Mouse (Mus musculus): ENCODE results near the gene Adcy7. TPM values are rescaled to one million over a fixed set of nuclear protein-coding genes. Genes with fewer than 3 reads are reported as not detected.

Adcy7 gene
- polyA plus RNA-seq, 1 experiment from 2014 or later = 2.7 TPM

DNA sequence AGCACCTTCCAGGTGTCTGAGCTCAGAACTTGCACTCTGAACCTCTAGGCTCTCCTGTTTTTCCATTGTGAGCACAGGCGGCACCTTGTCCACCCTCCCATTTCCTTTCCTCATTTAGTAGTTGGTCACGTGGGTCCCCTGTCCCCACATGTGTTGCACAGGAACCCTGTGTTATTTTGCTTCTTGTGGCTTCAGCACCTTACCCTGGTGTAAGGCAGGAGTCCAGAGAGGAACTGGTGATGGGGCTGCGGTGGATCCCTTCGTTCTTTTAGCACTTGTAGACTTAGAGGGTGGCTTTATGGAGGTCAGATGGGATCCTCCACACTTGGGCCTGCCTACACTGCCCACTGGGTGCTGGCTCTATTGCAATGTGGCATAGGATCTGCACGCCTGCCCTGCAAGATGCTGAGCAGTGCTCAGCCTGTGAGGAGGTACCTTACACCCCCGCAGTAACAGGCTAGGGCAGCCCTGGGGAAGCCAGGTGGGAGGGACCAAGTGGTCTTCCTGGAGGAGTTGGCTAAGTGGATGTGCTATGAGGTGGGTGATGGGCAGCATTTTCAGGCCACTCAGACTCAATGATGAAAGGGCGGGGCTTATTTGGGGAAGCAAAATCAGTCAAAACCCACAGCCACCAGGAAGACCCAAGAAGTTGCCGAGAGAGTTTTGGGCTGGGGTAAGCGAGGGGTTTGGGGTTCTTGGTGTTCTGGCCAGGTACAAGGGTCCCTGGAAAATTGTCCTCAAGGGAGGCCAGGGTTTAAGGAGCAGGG lies 21.6 kb downstream of the Adcy7 start:
- no peaks in the 10 kb centered on the region for H3K36me3 ChIP-seq
- no peak for ATAC-seq (ENCODE audit: low FRiP score)
- no peaks in the 10 kb centered on the region for H3K27me3 ChIP-seq
- H3K4me3 ChIP-seq = no peak overlapping the region
- H3K27ac ChIP-seq = no peak overlapping the region
- H3K9me3 ChIP-seq = no peaks in the 10 kb centered on the region
- WGBS = 90% methylated on average over 9 of the region's 9 CpGs
- no peak overlapping the region for H3K9ac ChIP-seq
- H3K4me2 ChIP-seq = no peak overlapping the region
- H3K4me1 ChIP-seq (replicated peaks) = peaks cover 4% of the 10 kb centered on the region

DNA sequence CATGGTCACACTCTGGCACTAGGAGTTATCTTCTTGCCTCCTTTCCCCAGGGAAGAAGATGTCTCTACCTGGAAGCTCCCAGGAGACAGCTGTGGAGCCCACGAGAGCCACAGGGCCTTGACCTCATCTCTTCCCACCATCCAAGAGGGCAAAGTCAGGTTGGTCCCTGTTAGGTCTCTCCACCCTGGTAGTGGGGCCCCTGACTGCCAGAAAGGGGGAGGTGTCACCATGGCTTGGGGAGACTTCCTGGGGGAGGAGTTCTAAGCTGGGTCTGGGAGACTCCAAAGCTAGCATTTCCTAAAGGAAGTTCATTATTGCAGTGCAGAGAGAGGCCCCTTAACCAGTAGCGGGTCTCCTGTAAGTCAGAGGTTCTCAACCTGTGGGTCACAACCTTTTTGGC lies 22.8 kb downstream of the Adcy7 start:
- Histone ChIP-seq H3K9me3 (no peaks in the 10 kb centered on the region), H3K36me3 (no peaks in the 10 kb centered on the region), H3K27ac (no peak overlapping the region), H3K9ac (no peak overlapping the region), H3K4me3 (no peak overlapping the region), H3K27me3 (no peaks in the 10 kb centered on the region), H3K4me2 (no peak overlapping the region), H3K4me1 (replicated peaks) (no peaks in the 10 kb centered on the region)
- 90% methylated on average over 2 of the region's 2 CpGs for WGBS
- ATAC-seq (ENCODE audit: low FRiP score) = no peak

- WGBS = 68% methylated on average over 12 of the region's 12 CpGs
- H3K9me3 ChIP-seq = no peaks in the 10 kb centered on the region
- ATAC-seq (ENCODE audit: low FRiP score) = no peak
Measured at GRCm38 (mm10) chr8:88297976-88298732, 26.0 kb downstream of the Adcy7 start.

GRCm38 (mm10) chr8:88298733-88299103 lies 26.5 kb downstream of the Adcy7 start:
- H3K4me2 ChIP-seq = no peak overlapping the region

More at GRCm38 (mm10) chr8:88297976-88298732, 26.0 kb downstream of the Adcy7 start:
- Histone ChIP-seq H3K4me2 (no peak overlapping the region), H3K27me3 (no peaks in the 10 kb centered on the region), H3K27ac (no peak overlapping the region), H3K4me3 (no peak overlapping the region), H3K9ac (no peak overlapping the region), H3K36me3 (no peaks in the 10 kb centered on the region), H3K4me1 (replicated peaks) (peaks cover 13% of the 10 kb centered on the region)

DNA sequence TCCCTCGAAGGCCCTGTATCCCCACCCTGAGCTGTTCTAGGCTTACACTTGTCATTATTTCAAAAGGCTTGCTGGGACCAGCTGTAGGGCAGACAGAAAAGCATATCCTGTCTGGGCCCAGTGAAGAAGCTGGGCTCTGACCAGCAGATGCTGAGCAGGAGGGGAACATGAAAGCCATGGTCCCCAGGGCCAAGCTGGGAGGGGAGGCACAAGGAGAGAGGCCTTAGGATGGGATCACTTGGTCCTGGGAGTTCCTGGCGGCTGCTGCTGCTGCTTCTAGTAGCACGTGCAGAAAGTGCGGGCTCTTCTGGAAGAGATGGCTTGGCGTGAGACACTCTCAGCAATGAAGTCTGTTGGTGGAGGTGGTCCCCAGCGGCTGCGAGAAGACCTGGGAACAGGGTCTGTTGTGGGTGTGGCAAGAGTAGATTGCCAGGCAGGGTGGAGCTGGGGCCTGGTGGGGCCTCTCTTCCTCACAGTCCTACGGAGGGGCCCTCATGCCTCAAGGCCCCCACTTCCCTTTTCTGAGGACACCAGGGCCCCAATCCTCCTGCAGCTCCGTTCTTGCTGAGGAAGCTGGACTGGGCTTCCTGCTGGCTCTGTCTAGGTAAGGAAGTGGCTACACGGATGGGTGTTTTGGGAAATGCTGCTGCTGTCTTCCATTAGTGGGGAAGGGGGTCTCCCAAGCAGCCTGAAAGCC lies 27.9 kb downstream of the Adcy7 start:
- H3K9ac ChIP-seq = no peak overlapping the region
- H3K27me3 ChIP-seq = no peaks in the 10 kb centered on the region
- 85% methylated on average over 10 of the region's 10 CpGs for WGBS
- no peak overlapping the region for H3K4me3 ChIP-seq
- H3K27ac ChIP-seq = no peak overlapping the region
- H3K36me3 ChIP-seq = no peaks in the 10 kb centered on the region
- H3K9me3 ChIP-seq = no peaks in the 10 kb centered on the region
- no peak for ATAC-seq (ENCODE audit: low FRiP score)
- no peak overlapping the region for H3K4me2 ChIP-seq
- peaks cover 13% of the 10 kb centered on the region for H3K4me1 ChIP-seq (replicated peaks)

More at GRCm38 (mm10) chr8:88298733-88299103, 26.5 kb downstream of the Adcy7 start:
- 90% methylated on average over 10 of the region's 10 CpGs for WGBS
- no peaks in the 10 kb centered on the region for H3K36me3 ChIP-seq
- no peak overlapping the region for H3K4me3 ChIP-seq
- peaks cover 13% of the 10 kb centered on the region for H3K4me1 ChIP-seq (replicated peaks)
- H3K9me3 ChIP-seq = no peaks in the 10 kb centered on the region
- H3K9ac ChIP-seq = no peak overlapping the region
- no peaks in the 10 kb centered on the region for H3K27me3 ChIP-seq
- no peak overlapping the region for H3K27ac ChIP-seq
- ATAC-seq (ENCODE audit: low FRiP score) = no peak

- Histone ChIP-seq H3K27me3 (no peaks in the 10 kb centered on the region), H3K9ac (no peak overlapping the region), H3K4me1 (replicated peaks) (peaks cover 13% of the 10 kb centered on the region), H3K36me3 (no peaks in the 10 kb centered on the region), H3K4me2 (no peak overlapping the region), H3K4me3 (no peak overlapping the region), H3K27ac (no peak overlapping the region), H3K9me3 (no peaks in the 10 kb centered on the region)
- WGBS = 44% methylated on average over 15 of the region's 15 CpGs
- ATAC-seq (ENCODE audit: low FRiP score) = 0 out of 2 replicates have a peak, but pooled peaks have one; percentile 36
Measured at GRCm38 (mm10) chr8:88301589-88302437, 29.6 kb downstream of the Adcy7 start.

- no peaks in the 10 kb centered on the region for H3K27me3 ChIP-seq
- no peak overlapping the region for H3K4me2 ChIP-seq
- no peak for ATAC-seq (ENCODE audit: low FRiP score)
- no peaks in the 10 kb centered on the region for H3K9me3 ChIP-seq
- H3K4me1 ChIP-seq (replicated peaks) = peaks cover 13% of the 10 kb centered on the region
- 91% methylated on average over 4 of the region's 4 CpGs for WGBS
- no peak overlapping the region for H3K27ac ChIP-seq
- no peak overlapping the region for H3K4me3 ChIP-seq
- no peaks in the 10 kb centered on the region for H3K36me3 ChIP-seq
- no peak overlapping the region for H3K9ac ChIP-seq
Measured at GRCm38 (mm10) chr8:88305814-88306213, 33.6 kb downstream of the Adcy7 start.

- WGBS = 76% methylated on average over 14 of the region's 14 CpGs
- no peak overlapping the region for H3K4me2 ChIP-seq
- H3K9ac ChIP-seq = no peak overlapping the region
- no peaks in the 10 kb centered on the region for H3K36me3 ChIP-seq
- peaks cover 9% of the 10 kb centered on the region for H3K4me1 ChIP-seq (replicated peaks)
- no peaks in the 10 kb centered on the region for H3K27me3 ChIP-seq
- no peak for ATAC-seq (ENCODE audit: low FRiP score)
- H3K9me3 ChIP-seq = no peaks in the 10 kb centered on the region
- H3K27ac ChIP-seq = no peak overlapping the region
- no peak overlapping the region for H3K4me3 ChIP-seq
Measured at GRCm38 (mm10) chr8:88306511-88306910, 34.3 kb downstream of the Adcy7 start.

- 80% methylated on average over 4 of the region's 4 CpGs for WGBS
Measured at GRCm38 (mm10) chr8:88307736-88308135, 35.5 kb downstream of the Adcy7 start.

GRCm38 (mm10) chr8:88309274-88309873 lies 37.2 kb downstream of the Adcy7 start:
- ATAC-seq (ENCODE audit: low FRiP score) = no peak
- WGBS = 71% methylated on average over 10 of the region's 10 CpGs
- Histone ChIP-seq H3K9me3 (no peaks in the 10 kb centered on the region), H3K4me1 (replicated peaks) (no peaks in the 10 kb centered on the region), H3K27me3 (no peaks in the 10 kb centered on the region), H3K9ac (no peak overlapping the region), H3K27ac (no peak overlapping the region), H3K4me2 (no peak overlapping the region), H3K36me3 (no peaks in the 10 kb centered on the region), H3K4me3 (no peak overlapping the region)

More at GRCm38 (mm10) chr8:88307736-88308135, 35.5 kb downstream of the Adcy7 start:
- no peak overlapping the region for H3K9ac ChIP-seq
- H3K9me3 ChIP-seq = no peaks in the 10 kb centered on the region
- no peaks in the 10 kb centered on the region for H3K4me1 ChIP-seq (replicated peaks)
- H3K4me2 ChIP-seq = no peak overlapping the region
- no peak for ATAC-seq (ENCODE audit: low FRiP score)
- H3K27me3 ChIP-seq = no peaks in the 10 kb centered on the region
- H3K27ac ChIP-seq = no peak overlapping the region
- no peaks in the 10 kb centered on the region for H3K36me3 ChIP-seq
- H3K4me3 ChIP-seq = no peak overlapping the region

GRCm38 (mm10) chr8:88309881-88310280 lies 37.7 kb downstream of the Adcy7 start:
- Histone ChIP-seq H3K4me1 (replicated peaks) (no peaks in the 10 kb centered on the region), H3K27me3 (no peaks in the 10 kb centered on the region), H3K9me3 (no peaks in the 10 kb centered on the region), H3K9ac (no peak overlapping the region), H3K36me3 (no peaks in the 10 kb centered on the region), H3K27ac (no peak overlapping the region), H3K4me3 (no peak overlapping the region), H3K4me2 (no peak overlapping the region)
- 93% methylated on average over 7 of the region's 7 CpGs for WGBS
- ATAC-seq (ENCODE audit: low FRiP score) = no peak
